Mouse (Mus musculus): ENCODE results near the gene Afap1. TPM values are rescaled to one million over a fixed set of nuclear protein-coding genes. Genes with fewer than 3 reads are reported as not detected.

The Afap1 gene
- polyA plus RNA-seq (2012; rRNA removed), result 19.8 and 20.0 TPM in 2 replicates

GRCm38 (mm10) chr5:35893093-35893804, at the start of gene Afap1:
Gene Afap1 (plus strand): TSS chr5:35893319.
- no peak for DNase-seq (ENCODE audit: low read depth)

GRCm38 (mm10) chr5:35851485-35851884, 41.6 kb upstream of the Afap1 start:
- DNase-seq (ENCODE audit: low read depth), result no peak

GRCm38 (mm10) chr5:35853463-35853862, 39.7 kb upstream of the Afap1 start:
- DNase-seq (ENCODE audit: low read depth), result no peak

- DNase-seq (ENCODE audit: low read depth), result no peak
Observed at GRCm38 (mm10) chr5:35856245-35856644, 36.9 kb upstream of the Afap1 start.

- DNase-seq (ENCODE audit: low read depth), result no peak
Observed at GRCm38 (mm10) chr5:35858069-35858468, 35.0 kb upstream of the Afap1 start.

GRCm38 (mm10) chr5:35861456-35861855, 31.7 kb upstream of the Afap1 start:
- no peak for DNase-seq (ENCODE audit: low read depth)

- no peak for DNase-seq (ENCODE audit: low read depth)
Observed at GRCm38 (mm10) chr5:35869973-35870372, 23.1 kb upstream of the Afap1 start.

- DNase-seq (ENCODE audit: low read depth), result no peak
Observed at GRCm38 (mm10) chr5:35870408-35871012, 22.6 kb upstream of the Afap1 start.

- no peak for DNase-seq (ENCODE audit: low read depth)
Observed at GRCm38 (mm10) chr5:35873382-35873781, 19.7 kb upstream of the Afap1 start.

- no peak for DNase-seq (ENCODE audit: low read depth)
Observed at GRCm38 (mm10) chr5:35876236-35876635, 16.9 kb upstream of the Afap1 start.

- DNase-seq (ENCODE audit: low read depth), result no peak
Observed at GRCm38 (mm10) chr5:35879199-35879598, 13.9 kb upstream of the Afap1 start.

GRCm38 (mm10) chr5:35882391-35882790, 10.7 kb upstream of the Afap1 start:
- no peak for DNase-seq (ENCODE audit: low read depth)

- no peak for DNase-seq (ENCODE audit: low read depth)
Observed at GRCm38 (mm10) chr5:35884262-35884661, 8.9 kb upstream of the Afap1 start.

- no peak for DNase-seq (ENCODE audit: low read depth)
Observed at GRCm38 (mm10) chr5:35884689-35885088, 8.4 kb upstream of the Afap1 start.

- DNase-seq (ENCODE audit: low read depth), result no peak
Observed at GRCm38 (mm10) chr5:35888959-35889358, 4.2 kb upstream of the Afap1 start.

- DNase-seq (ENCODE audit: low read depth), result no peak
Observed at GRCm38 (mm10) chr5:35889641-35890040, 3.5 kb upstream of the Afap1 start.

- no peak for DNase-seq (ENCODE audit: low read depth)
Observed at GRCm38 (mm10) chr5:35890985-35891730, 2.0 kb upstream of the Afap1 start.

- no peak for DNase-seq (ENCODE audit: low read depth)
Observed at GRCm38 (mm10) chr5:35892363-35892762, 756 bp upstream of the Afap1 start.

GRCm38 (mm10) chr5:35893805-35894260, 714 bp downstream of the Afap1 start:
- DNase-seq (ENCODE audit: low read depth), result no peak

- DNase-seq (ENCODE audit: low read depth), result no peak
Observed at GRCm38 (mm10) chr5:35894295-35895047, 1.4 kb downstream of the Afap1 start.

- DNase-seq (ENCODE audit: low read depth), result no peak
Observed at GRCm38 (mm10) chr5:35895926-35896325, 2.8 kb downstream of the Afap1 start.

- DNase-seq (ENCODE audit: low read depth), result no peak
Observed at GRCm38 (mm10) chr5:35896556-35896955, 3.4 kb downstream of the Afap1 start.

Measured in gonadal fat pad, adult 2 months (tissue).